Mouse (Mus musculus) lung, adult 2 months (tissue): ENCODE data around the gene Elovl7.

Source experiments
- CTCF ChIP-seq: fragments of 200-500 bp; IDR thresholded peaks from 2 replicates; pipeline ENCODE4 v1.5.1; 2011; ENCODE audit warnings: mild to moderate bottlenecking, low read length, control low read depth; ENCODE audit not compliant: insufficient read depth
- POLR2A ChIP-seq: fragments of 200-500 bp; IDR thresholded peaks from 2 replicates; pipeline ENCODE4 v1.6.1; 2011; ENCODE audit warnings: low read depth, mild to moderate bottlenecking, control low read depth, low read length, borderline replicate concordance; ENCODE audit errors: extremely low read depth

- TF ChIP-seq POLR2A (no peak), CTCF (no peak)
Measured at GRCm38 (mm10) chr13:108298241-108298640, 84.0 kb downstream of the Elovl7 start.
